Mouse (Mus musculus) CH12.LX (cell line): Measurements from ENCODE around the gene Tmem238l. TPM values are rescaled to one million over a fixed set of nuclear protein-coding genes. Genes with fewer than 3 reads are reported as not detected.
A peak's percentile ranks its signal among the peaks of the same experiment; 100 is the strongest.

Experiments used
- DNase-seq: peaks from one replicate; pipeline ENCODE4 v3.0.0-alpha.2; 2013; ENCODE audit errors: extremely low read depth
- H3K27ac ChIP-seq: 2 replicates; pipeline ENCODE4 v1.5.1; 2012; ENCODE audit warnings: low read depth, mild to moderate bottlenecking, control low read depth, moderate library complexity; ENCODE audit not compliant: insufficient read depth
- H3K27me3 ChIP-seq: replicated peaks from 2 replicates; pipeline ENCODE3; 2012; ENCODE audit warnings: inconsistent platforms
- H3K36me3 ChIP-seq, 2 experiments: replicated peaks in 1 of 2; 2 replicates each; pipeline versions ENCODE3 to v1.6.1; 2012; ENCODE audit warnings: inconsistent platforms in 1 of 2, low read length in 1 of 2, mild to moderate bottlenecking in 1 of 2, mixed read lengths in 1 of 2, moderate library complexity in 1 of 2; ENCODE audit not compliant: control insufficient read depth in 1 of 2, insufficient read depth in 1 of 2
- H3K4me1 ChIP-seq, 2 experiments: 2 replicates each; pipeline ENCODE4 v1.6.1; 2012; ENCODE audit warnings: inconsistent platforms in 1 of 2, moderate library complexity in 1 of 2; ENCODE audit not compliant: insufficient read depth in 2 of 2, control insufficient read depth in 1 of 2
- H3K4me2 ChIP-seq: 2 replicates; pipeline ENCODE4 v1.6.1; 2012; ENCODE audit warnings: low read depth, mild to moderate bottlenecking, control low read depth; ENCODE audit not compliant: poor library complexity, insufficient read depth, severe bottlenecking
- H3K4me3 ChIP-seq, 3 experiments: fragments of 150-350 bp in 1 of 3; sonication (generic) in 1 of 3; replicated peaks in 1 of 3; 2 replicates each; pipeline versions ENCODE3 to v1.5.1; 2011 to 2012; ENCODE audit warnings: low read depth in 2 of 3, low read length in 2 of 3, mild to moderate bottlenecking in 2 of 3, moderate library complexity in 2 of 3, control low read depth in 1 of 3, improper control_type of control experiment in 1 of 3, inconsistent platforms in 1 of 3, mixed read lengths in 1 of 3; ENCODE audit not compliant: poor library complexity in 1 of 3
- H3K79me2 ChIP-seq: replicated peaks from 2 replicates; pipeline ENCODE4 v1.6.1; 2012; ENCODE audit warnings: mild to moderate bottlenecking, moderate library complexity; ENCODE audit not compliant: control insufficient read depth, poor library complexity, insufficient read depth, severe bottlenecking; ENCODE audit errors: extremely low read depth
- H3K9ac ChIP-seq: 2 replicates; pipeline ENCODE4 v1.6.1; 2012; ENCODE audit warnings: low read depth, mild to moderate bottlenecking, control low read depth, moderate library complexity; ENCODE audit not compliant: insufficient read depth
- H3K9me3 ChIP-seq: replicated peaks from 2 replicates; pipeline ENCODE3; 2012; ENCODE audit warnings: low read length, inconsistent platforms, mixed read lengths
- BHLHE40 ChIP-seq: IDR thresholded peaks from 2 replicates; pipeline ENCODE4 v1.6.1; 2011; ENCODE audit warnings: mild to moderate bottlenecking, low read depth, low read length, improper control_type of control experiment
- CHD1 ChIP-seq: IDR thresholded peaks from 2 replicates; pipeline ENCODE4 v1.6.1; 2012; ENCODE audit warnings: low read depth, low read length, improper control_type of control experiment, inconsistent platforms
- CHD2 ChIP-seq: IDR thresholded peaks from 2 replicates; pipeline ENCODE4 v1.6.1; 2011; ENCODE audit warnings: low read length, improper control_type of control experiment
- CTCF ChIP-seq, 2 experiments: IDR thresholded peaks in 1 of 2; conservative IDR thresholded peaks in 1 of 2; 2 replicates each; pipeline ENCODE4 v1.5.1; 2011 to 2012; ENCODE audit warnings: low read depth in 2 of 2, low read length in 2 of 2, improper control_type of control experiment in 1 of 2, inconsistent platforms in 1 of 2, mild to moderate bottlenecking in 1 of 2, moderate library complexity in 1 of 2
- E2F4 ChIP-seq: IDR thresholded peaks from 2 replicates; pipeline ENCODE4 v1.6.1; 2011; ENCODE audit warnings: low read depth, low read length, improper control_type of control experiment; ENCODE audit not compliant: insufficient replicate concordance
- ELF1 ChIP-seq: IDR thresholded peaks from 2 replicates; pipeline ENCODE4 v1.6.1; 2014; ENCODE audit warnings: low read depth, mild to moderate bottlenecking, inconsistent platforms, low read length, improper control_type of control experiment
- EP300 ChIP-seq: IDR thresholded peaks from 2 replicates; pipeline ENCODE4 v1.6.1; 2011; ENCODE audit warnings: low read length, improper control_type of control experiment
- ETS1 ChIP-seq: conservative IDR thresholded peaks from 2 replicates; pipeline ENCODE4 v1.6.1; 2012; ENCODE audit warnings: low read depth, mild to moderate bottlenecking, inconsistent platforms, low read length, improper control_type of control experiment, moderate library complexity
- GABPA ChIP-seq: IDR thresholded peaks from 2 replicates; pipeline ENCODE4 v1.6.1; 2012; ENCODE audit warnings: low read depth, low read length, improper control_type of control experiment, inconsistent platforms; ENCODE audit not compliant: insufficient replicate concordance
- HCFC1 ChIP-seq: IDR thresholded peaks from 2 replicates; pipeline ENCODE4 v1.6.1; 2012; ENCODE audit warnings: low read depth, mild to moderate bottlenecking, inconsistent platforms, low read length, improper control_type of control experiment
- IRF4 ChIP-seq: IDR thresholded peaks from 2 replicates; pipeline ENCODE4 v1.6.1; 2014; ENCODE audit warnings: low read depth, mild to moderate bottlenecking, inconsistent platforms, low read length, improper control_type of control experiment
- JUN ChIP-seq: IDR thresholded peaks from 2 replicates; pipeline ENCODE4 v1.6.1; 2011; ENCODE audit warnings: low read depth, mild to moderate bottlenecking, low read length, improper control_type of control experiment, moderate library complexity; ENCODE audit not compliant: insufficient read depth
- JUND ChIP-seq: conservative IDR thresholded peaks from 2 replicates; pipeline ENCODE4 v1.6.1; 2011; ENCODE audit warnings: low read depth, low read length, improper control_type of control experiment
- KAT2A ChIP-seq: IDR thresholded peaks from 2 replicates; pipeline ENCODE4 v1.6.1; 2012; ENCODE audit warnings: low read length, improper control_type of control experiment, inconsistent platforms; ENCODE audit not compliant: insufficient replicate concordance
- MAFK ChIP-seq: IDR thresholded peaks from 2 replicates; pipeline ENCODE4 v1.6.1; 2011; ENCODE audit warnings: low read length, improper control_type of control experiment; ENCODE audit not compliant: insufficient replicate concordance
- MAX ChIP-seq: IDR thresholded peaks from 2 replicates; pipeline ENCODE4 v1.6.1; 2011; ENCODE audit warnings: low read length, improper control_type of control experiment
- MAZ ChIP-seq: IDR thresholded peaks from 2 replicates; pipeline ENCODE4 v1.6.1; 2012; ENCODE audit warnings: low read depth, mild to moderate bottlenecking, inconsistent platforms, low read length, improper control_type of control experiment, moderate library complexity
- MEF2A ChIP-seq: IDR thresholded peaks from 2 replicates; pipeline ENCODE4 v1.6.1; 2014; ENCODE audit warnings: low read depth, mild to moderate bottlenecking, inconsistent platforms, low read length, improper control_type of control experiment, borderline replicate concordance
- MXI1 ChIP-seq: IDR thresholded peaks from 2 replicates; pipeline ENCODE4 v1.6.1; 2011; ENCODE audit warnings: mild to moderate bottlenecking, low read depth, low read length, improper control_type of control experiment
- MYC ChIP-seq: IDR thresholded peaks from 2 replicates; pipeline ENCODE4 v1.6.1; 2011; ENCODE audit warnings: low read depth, mild to moderate bottlenecking, improper control_type of control experiment, low read length
- NELFE ChIP-seq: IDR thresholded peaks from 2 replicates; pipeline ENCODE4 v1.6.1; 2011; ENCODE audit warnings: low read depth, low read length, improper control_type of control experiment
- NRF1 ChIP-seq: IDR thresholded peaks from 2 replicates; pipeline ENCODE4 v1.6.1; 2014; ENCODE audit warnings: low read depth, mild to moderate bottlenecking, inconsistent platforms, low read length, improper control_type of control experiment, moderate library complexity
- PAX5 ChIP-seq: IDR thresholded peaks from 2 replicates; pipeline ENCODE4 v1.6.1; 2012; ENCODE audit warnings: low read length, inconsistent platforms, mixed read lengths
- POLR2A ChIP-seq: IDR thresholded peaks from 2 replicates; pipeline ENCODE4 v1.6.1; 2011; ENCODE audit warnings: low read depth, mild to moderate bottlenecking, improper control_type of control experiment, low read length
- POLR2AphosphoS2 ChIP-seq: IDR thresholded peaks from 2 replicates; pipeline ENCODE4 v1.6.1; 2011; ENCODE audit warnings: low read depth, low read length, improper control_type of control experiment
- RAD21 ChIP-seq: IDR thresholded peaks from 2 replicates; pipeline ENCODE4 v1.6.1; 2011; ENCODE audit warnings: low read depth, mild to moderate bottlenecking, low read length, improper control_type of control experiment, moderate library complexity
- RCOR1 ChIP-seq: conservative IDR thresholded peaks from 2 replicates; pipeline ENCODE4 v1.6.1; 2012; ENCODE audit warnings: low read depth, mild to moderate bottlenecking, inconsistent platforms, low read length, improper control_type of control experiment
- SIN3A ChIP-seq: IDR thresholded peaks from 2 replicates; pipeline ENCODE4 v1.6.1; 2012; ENCODE audit warnings: low read length, improper control_type of control experiment, inconsistent platforms
- SMC3 ChIP-seq: IDR thresholded peaks from 2 replicates; pipeline ENCODE4 v1.6.1; 2011; ENCODE audit warnings: low read depth, low read length, improper control_type of control experiment
- TBP ChIP-seq: conservative IDR thresholded peaks from 2 replicates; pipeline ENCODE4 v1.6.1; 2011; ENCODE audit warnings: low read depth, low read length, improper control_type of control experiment
- TCF12 ChIP-seq: IDR thresholded peaks from 2 replicates; pipeline ENCODE4 v1.6.1; 2014; ENCODE audit warnings: low read depth, mild to moderate bottlenecking, inconsistent platforms, low read length, improper control_type of control experiment
- UBTF ChIP-seq: IDR thresholded peaks from 2 replicates; pipeline ENCODE4 v1.6.1; 2012; ENCODE audit warnings: low read depth, mild to moderate bottlenecking, inconsistent platforms, low read length, improper control_type of control experiment, moderate library complexity
- USF1 ChIP-seq: IDR thresholded peaks from 2 replicates; pipeline ENCODE4 v1.6.1; 2014; ENCODE audit warnings: low read depth, mild to moderate bottlenecking, inconsistent platforms, low read length, improper control_type of control experiment
- USF2 ChIP-seq: conservative IDR thresholded peaks from 2 replicates; pipeline ENCODE4 v1.6.1; 2011; ENCODE audit warnings: low read depth, low read length, improper control_type of control experiment
- ZC3H11A ChIP-seq: IDR thresholded peaks from 2 replicates; pipeline ENCODE4 v1.6.1; 2012; ENCODE audit warnings: low read depth, mild to moderate bottlenecking, inconsistent platforms, low read length, improper control_type of control experiment
- ZKSCAN1 ChIP-seq: IDR thresholded peaks from 2 replicates; pipeline ENCODE4 v1.6.1; 2012; ENCODE audit warnings: low read depth, inconsistent platforms, low read length, improper control_type of control experiment, borderline replicate concordance
- ZMIZ1 ChIP-seq: IDR thresholded peaks from 2 replicates; pipeline ENCODE4 v1.6.1; 2012; ENCODE audit warnings: low read depth, mild to moderate bottlenecking, inconsistent platforms, low read length, improper control_type of control experiment
- ZNF384 ChIP-seq: IDR thresholded peaks from 2 replicates; pipeline ENCODE4 v1.6.1; 2012; ENCODE audit warnings: low read depth, low read length, improper control_type of control experiment, inconsistent platforms
- dilution Hi-C: fragments of 300-500 bp; cut with MboI; formaldehyde crosslinking; loops from 2 replicates; pipeline ENCODE4 v1.14.3; 2020; ENCODE audit warnings: low sequenced_read_pairs; ENCODE audit not compliant: extremely low pct_unique_long_range_greater_than_20kb, extremely low pct_ligation_motif_present
- in situ Hi-C: fragments of 300-500 bp; cut with MboI; formaldehyde crosslinking; loops from 3 replicates; pipeline ENCODE4 v1.14.3; 2019; ENCODE audit warnings: low sequenced_read_pairs, low pct_ligation_motif_present, low pct_unique_long_range_greater_than_20kb, mixed read lengths
- polyA plus RNA-seq: library from polyadenylated mRNA; unstranded; fragments of >175 nt; gene quantifications from 2 replicates; pipeline ENCODE4 v1.2.1, GENCODE M21; 2012; ENCODE audit warnings: low read depth; ENCODE audit not compliant: insufficient read length
- total RNA-seq, 2 experiments: library from RNA; depleted of rRNA; stranded (reverse); fragments of 300-350 nt in 1 of 2; fragments of >200 nt in 1 of 2; gene quantifications; 2 replicates each; pipeline ENCODE4 v1.2.3; 2012 to 2014

Gene Tmem238l
- total and polyA plus RNA-seq, 3 experiments: not detected

- no peak overlapping the region for H3K27ac ChIP-seq
- dilution Hi-C loops: no loop called here
- peaks cover 9 to 25% of the 10 kb centered on the region in 2 experiments; a peak in 3 of 4 replicates for H3K4me1 ChIP-seq
- peaks cover 76% of the 10 kb centered on the region for H3K27me3 ChIP-seq
- no peak overlapping the region; the same call in 1 of the 2 replicates for H3K9ac ChIP-seq
- no peaks in the 10 kb centered on the region for H3K36me3 ChIP-seq
- no peaks in the 10 kb centered on the region for H3K9me3 ChIP-seq
- H3K4me3 ChIP-seq: no peak overlapping the region
- H3K4me2 ChIP-seq: peak overlapping the region; percentile 97
- no peaks in the 10 kb centered on the region for H3K79me2 ChIP-seq
- TF ChIP-seq KAT2A (no peak), PAX5 (no peak), CHD2 (no peak), ZMIZ1 (no peak), UBTF (no peak), NELFE (no peak), RAD21 (peak; percentile 32), CTCF (conservative IDR thresholded peaks at IDR 0.05 in 1 of 2, IDR thresholded peaks at IDR 0.05 in 1 of 2; ENCODE audit: low read depth in 2 of 2, low read length in 2 of 2) (peak; percentile 19 to 83; a peak in 2 of 4 replicates), ZC3H11A (no peak), MAZ (no peak), MAFK (no peak), MXI1 (no peak; the same call in 1 of the 2 replicates), E2F4 (no peak), RCOR1 (no peak), NRF1 (peak; percentile 70), USF1 (no peak; the same call in 1 of the 2 replicates), SMC3 (peak; percentile 69), ZKSCAN1 (no peak), HCFC1 (no peak), ELF1 (peak; percentile 19; the same call in 1 of the 2 replicates), MEF2A (no peak), JUN (no peak), POLR2AphosphoS2 (no peak), ZNF384 (no peak), ETS1 (no peak), IRF4 (peak; percentile 30; the same call in 1 of the 2 replicates), MYC (peak; percentile 45; the same call in 1 of the 2 replicates), TBP (no peak), JUND (no peak), BHLHE40 (peak; percentile 89), MAX (peak; percentile 51; the same call in 1 of the 2 replicates), POLR2A (no peak), TCF12 (no peak), USF2 (no peak), CHD1 (no peak), EP300 (no peak), GABPA (no peak), SIN3A (no peak)
- TF ChIP-seq, all 38 proteins: peak for 9
- in situ Hi-C loops: loop anchor here (5.0 kb wide), 1 partner anchor 60 kb away; no protein-coding TSS in a partner anchor
- DNase-seq: peak; percentile 52
These were observed 26.4 kb downstream of the Tmem238l start for GRCm38 (mm10) chr11:66982794-66983193.
